Mouse (Mus musculus) midbrain, embryonic 16.5 days (tissue): ENCODE measurements around the gene Tll1. TPM values are rescaled to one million over a fixed set of nuclear protein-coding genes. Genes with fewer than 3 reads are reported as not detected.
A peak's percentile ranks its signal among the peaks of the same experiment; 100 is the strongest.

Experiments used
- ATAC-seq: fragments of 200-750 bp; cut with Nextera tagmentation; 2 replicates; pipeline ENCODE4 v1.8.0; 2017; ENCODE audit warnings: moderate TSS enrichment
- H3K27ac ChIP-seq: fragments of 300-500 bp; sonication (generic); 2 replicates; pipeline ENCODE4 v1.5.1; 2014; ENCODE audit warnings: mild to moderate bottlenecking, low read length, mixed read lengths
- H3K27me3 ChIP-seq: fragments of 300-500 bp; sonication (generic); 2 replicates; pipeline ENCODE4 v1.6.1; 2014; ENCODE audit warnings: low read depth, low read length, mixed read lengths; ENCODE audit not compliant: control insufficient read depth, insufficient read depth
- H3K36me3 ChIP-seq: fragments of 300-500 bp; sonication (generic); 2 replicates; pipeline ENCODE4 v1.6.1; 2014; ENCODE audit warnings: mild to moderate bottlenecking, low read length, moderate library complexity, mixed read lengths; ENCODE audit not compliant: control insufficient read depth, insufficient read depth
- H3K4me1 ChIP-seq: fragments of 300-500 bp; sonication (generic); 2 replicates; pipeline ENCODE4 v1.6.1; 2014; ENCODE audit warnings: mild to moderate bottlenecking, low read length, mixed read lengths; ENCODE audit not compliant: control insufficient read depth, insufficient read depth
- H3K4me2 ChIP-seq: fragments of 300-500 bp; sonication (generic); 2 replicates; pipeline ENCODE4 v1.6.1; 2014; ENCODE audit warnings: mild to moderate bottlenecking, low read length, mixed read lengths
- H3K4me3 ChIP-seq: fragments of 300-500 bp; sonication (generic); 2 replicates; pipeline ENCODE4 v1.5.1; 2014; ENCODE audit warnings: low read depth, mild to moderate bottlenecking, low read length, moderate library complexity, mixed read lengths
- H3K9ac ChIP-seq: fragments of 300-500 bp; sonication (generic); 2 replicates; pipeline ENCODE4 v1.6.1; 2014; ENCODE audit warnings: low read depth, low read length, mixed read lengths
- H3K9me3 ChIP-seq: fragments of 300-500 bp; sonication (generic); replicated peaks from 2 replicates; pipeline ENCODE4 v1.6.1; 2014; ENCODE audit warnings: mild to moderate bottlenecking, low read length, mixed read lengths; ENCODE audit not compliant: control insufficient read depth, poor library complexity, severe bottlenecking
- WGBS: fragments of 180-500 bp; shearing (Covaris S2); extraction: QIAGEN DNeasy Blood & Tissue Kit; methylation state at CpG from one replicate; pipeline ENCODE4 v1.1.7; 2014; 5-methylcytosine and 5-hydroxymethylcytosine counted together
- polyA plus RNA-seq: library from polyadenylated mRNA; unstranded; fragments of >200 nt; fragmentation: Nextera tagmentation; extraction: Ambion mirVana; gene quantifications from 2 replicates; pipeline ENCODE4 v1.2.1, GENCODE M21; 2015

Tll1 gene
- polyA plus RNA-seq, result 2.9 and 4.2 TPM in 2 replicates

- ATAC-seq, result peak; percentile 23; the same call in 1 of the 2 replicates
- Histone ChIP-seq H3K4me2 (peak within 1 kb of the TSS; percentile 99), H3K4me1 (peaks cover 16% of the 10 kb centered on the region)
Observed at GRCm38 (mm10) chr8:64206024-64206385, at the start of gene Tll1. Gene Tll1, minus strand, starts transcription at chr8:64206271.

GRCm38 (mm10) chr8:64238645-64239044 is 32.6 kb upstream of the Tll1 start:
- no peaks in the 10 kb centered on the region for H3K36me3 ChIP-seq
- no peak overlapping the region for H3K27ac ChIP-seq
- no peaks in the 10 kb centered on the region for H3K27me3 ChIP-seq
- H3K4me2 ChIP-seq, result no peak overlapping the region
- H3K9me3 ChIP-seq, result no peaks in the 10 kb centered on the region
- WGBS, result 79% methylated on average over 2 of the region's 2 CpGs
- H3K9ac ChIP-seq, result no peak overlapping the region
- H3K4me1 ChIP-seq, result no peaks in the 10 kb centered on the region
- H3K4me3 ChIP-seq, result no peak overlapping the region
- ATAC-seq, result no peak

More at GRCm38 (mm10) chr8:64206024-64206385, at the start of gene Tll1:
- no peaks in the 10 kb centered on the region for H3K27me3 ChIP-seq
- no peaks in the 10 kb centered on the region for H3K36me3 ChIP-seq
- WGBS, result 0% methylated on average over 18 of the region's 18 CpGs
- H3K9ac ChIP-seq, result peak within 1 kb of the TSS; percentile 79
- H3K27ac ChIP-seq, result peak within 1 kb of the TSS; percentile 66
- peak within 1 kb of the TSS; percentile 79 for H3K4me3 ChIP-seq
- no peaks in the 10 kb centered on the region for H3K9me3 ChIP-seq

GRCm38 (mm10) chr8:64221600-64221999 is 15.5 kb upstream of the Tll1 start:
- Histone ChIP-seq H3K4me2 (no peak overlapping the region), H3K4me1 (no peaks in the 10 kb centered on the region), H3K27me3 (no peaks in the 10 kb centered on the region), H3K36me3 (no peaks in the 10 kb centered on the region), H3K27ac (no peak overlapping the region), H3K9ac (no peak overlapping the region), H3K4me3 (no peak overlapping the region), H3K9me3 (no peaks in the 10 kb centered on the region)
- ATAC-seq, result no peak
- 87% methylated on average over 3 of the region's 3 CpGs for WGBS

GRCm38 (mm10) chr8:64217644-64218043 is 11.6 kb upstream of the Tll1 start:
- no peak overlapping the region for H3K9ac ChIP-seq
- 64% methylated on average over 2 of the region's 2 CpGs for whole genome bisulfite sequencing
- H3K4me3 ChIP-seq, result no peak overlapping the region
- no peak overlapping the region for H3K4me2 ChIP-seq
- H3K36me3 ChIP-seq, result no peaks in the 10 kb centered on the region
- no peak overlapping the region for H3K27ac ChIP-seq
- no peak for ATAC-seq
- no peaks in the 10 kb centered on the region for H3K27me3 ChIP-seq
- no peaks in the 10 kb centered on the region; the same call in 1 of the 2 replicates for H3K4me1 ChIP-seq
- H3K9me3 ChIP-seq, result no peaks in the 10 kb centered on the region

- peaks cover 3% of the 10 kb centered on the region; the same call in 1 of the 2 replicates for H3K9me3 ChIP-seq
- WGBS, result 79% methylated on average over 1 of the region's 1 CpGs
- no peak for ATAC-seq
- no peak overlapping the region for H3K27ac ChIP-seq
- H3K4me3 ChIP-seq, result no peak overlapping the region
- no peaks in the 10 kb centered on the region; the same call in 1 of the 2 replicates for H3K4me1 ChIP-seq
- no peak overlapping the region for H3K4me2 ChIP-seq
- no peak overlapping the region for H3K9ac ChIP-seq
- no peaks in the 10 kb centered on the region for H3K36me3 ChIP-seq
- no peaks in the 10 kb centered on the region for H3K27me3 ChIP-seq
Observed at GRCm38 (mm10) chr8:64216252-64216651, 10.2 kb upstream of the Tll1 start.

- no peak overlapping the region for H3K4me3 ChIP-seq
- H3K9me3 ChIP-seq, result peaks cover 3% of the 10 kb centered on the region; the same call in 1 of the 2 replicates
- H3K4me2 ChIP-seq, result no peak overlapping the region
- no peaks in the 10 kb centered on the region for H3K27me3 ChIP-seq
- no peak overlapping the region for H3K9ac ChIP-seq
- no peaks in the 10 kb centered on the region; the same call in 1 of the 2 replicates for H3K4me1 ChIP-seq
- ATAC-seq, result no peak
- WGBS, result 54% methylated on average over 6 of the region's 6 CpGs
- H3K27ac ChIP-seq, result no peak overlapping the region
- H3K36me3 ChIP-seq, result no peaks in the 10 kb centered on the region
Observed at GRCm38 (mm10) chr8:64215374-64215773, 9.3 kb upstream of the Tll1 start.

GRCm38 (mm10) chr8:64214906-64215305 is 8.8 kb upstream of the Tll1 start:
- WGBS, result 82% methylated on average over 1 of the region's 1 CpGs
- H3K27me3 ChIP-seq, result no peaks in the 10 kb centered on the region

GRCm38 (mm10) chr8:64206411-64206861 is 365 bp upstream of the Tll1 start:
- no peaks in the 10 kb centered on the region for H3K36me3 ChIP-seq
- under 1% methylated on average over 12 of the region's 12 CpGs for WGBS
- peak overlapping the region; percentile 99 for H3K4me2 ChIP-seq
- peak overlapping the region; percentile 79 for H3K4me3 ChIP-seq
- peak; percentile 66 for ATAC-seq
- no peaks in the 10 kb centered on the region for H3K27me3 ChIP-seq
- H3K4me1 ChIP-seq, result peaks cover 16% of the 10 kb centered on the region
- H3K9ac ChIP-seq, result peak overlapping the region; percentile 79; the same call in 1 of the 2 replicates
- H3K27ac ChIP-seq, result no peak overlapping the region
- no peaks in the 10 kb centered on the region for H3K9me3 ChIP-seq

More at GRCm38 (mm10) chr8:64214906-64215305, 8.8 kb upstream of the Tll1 start:
- H3K9me3 ChIP-seq, result peaks cover 3% of the 10 kb centered on the region; the same call in 1 of the 2 replicates
- H3K4me2 ChIP-seq, result no peak overlapping the region
- ATAC-seq, result no peak
- H3K36me3 ChIP-seq, result no peaks in the 10 kb centered on the region
- no peak overlapping the region for H3K4me3 ChIP-seq
- no peak overlapping the region for H3K27ac ChIP-seq
- H3K9ac ChIP-seq, result no peak overlapping the region
- H3K4me1 ChIP-seq, result no peaks in the 10 kb centered on the region; the same call in 1 of the 2 replicates

GRCm38 (mm10) chr8:64205321-64206023 is 599 bp downstream of the Tll1 start:
- Histone ChIP-seq H3K27me3 (no peaks in the 10 kb centered on the region), H3K4me1 (peaks cover 16% of the 10 kb centered on the region), H3K27ac (peak overlapping the region; percentile 66), H3K4me3 (peak overlapping the region; percentile 79), H3K36me3 (no peaks in the 10 kb centered on the region), H3K4me2 (peak overlapping the region; percentile 99), H3K9me3 (no peaks in the 10 kb centered on the region), H3K9ac (peak overlapping the region; percentile 79)
- WGBS, result under 1% methylated on average over 49 of the region's 61 CpGs
- ATAC-seq, result peak; percentile 82
